Mouse (Mus musculus) bone marrow, adult 2 months (tissue): ENCODE data around the gene Ceacam15.

Source experiments
- CTCF ChIP-seq: fragments of 200-500 bp; IDR thresholded peaks from 2 replicates; pipeline ENCODE4 v1.5.1; 2011; ENCODE audit warnings: low read length, control low read depth; ENCODE audit not compliant: control insufficient read depth, insufficient read depth
- POLR2A ChIP-seq: fragments of 200-500 bp; IDR thresholded peaks from 2 replicates; pipeline ENCODE4 v1.6.1; 2011; ENCODE audit warnings: low read depth, mild to moderate bottlenecking, control low read depth, low read length, borderline replicate concordance; ENCODE audit not compliant: control insufficient read depth

GRCm38 (mm10) chr7:16706385-16706784 is 30.9 kb upstream of the Ceacam15 start:
- no peak for TF ChIP-seq POLR2A
- TF ChIP-seq CTCF = no peak
